Mouse (Mus musculus) ES-E14 (cell line): ENCODE data around the gene Fam189a1. TPM values are rescaled to one million over a fixed set of nuclear protein-coding genes. Genes with fewer than 3 reads are reported as not detected.

Experiments used
- DNase-seq: peaks from one replicate; pipeline ENCODE4 v3.0.0-alpha.2; 2013; ENCODE audit warnings: low read depth, low spot score
- H3K27ac ChIP-seq: 2 replicates; pipeline ENCODE4 v1.5.1; 2012; ENCODE audit warnings: low read depth, mild to moderate bottlenecking, low read length, moderate library complexity, mixed read lengths; ENCODE audit not compliant: poor library complexity, insufficient read depth, severe bottlenecking
- H3K36me3 ChIP-seq: 2 replicates; pipeline ENCODE4 v1.6.1; 2012; ENCODE audit warnings: mild to moderate bottlenecking, low read length, moderate library complexity, mixed read lengths; ENCODE audit not compliant: control insufficient read depth, poor library complexity, insufficient read depth, severe bottlenecking
- H3K4me1 ChIP-seq, 2 experiments: fragments of 150-350 bp in 1 of 2; sonication (generic) in 1 of 2; 2 replicates each; pipeline ENCODE4 v1.6.1; 2012; ENCODE audit warnings: low read length in 2 of 2, mild to moderate bottlenecking in 1 of 2, mixed read lengths in 1 of 2; ENCODE audit not compliant: control insufficient read depth in 2 of 2, insufficient read depth in 2 of 2, poor library complexity in 1 of 2
- H3K4me3 ChIP-seq, 2 experiments: fragments of 150-350 bp in 1 of 2; sonication (generic) in 1 of 2; 2 replicates each; pipeline ENCODE4 v1.5.1; 2012; ENCODE audit warnings: low read length in 2 of 2, low read depth in 1 of 2, mild to moderate bottlenecking in 1 of 2, mixed read lengths in 1 of 2; ENCODE audit not compliant: insufficient read depth in 1 of 2, poor library complexity in 1 of 2, severe bottlenecking in 1 of 2
- H3K9ac ChIP-seq: 2 replicates; pipeline ENCODE4 v1.6.1; 2012; ENCODE audit warnings: low read depth, mild to moderate bottlenecking, low read length, mixed read lengths; ENCODE audit not compliant: poor library complexity, insufficient read depth, severe bottlenecking
- H3K9me3 ChIP-seq: fragments of 150-350 bp; sonication (generic); 2 replicates; pipeline ENCODE4 v1.6.1; 2012; ENCODE audit warnings: low read depth, mild to moderate bottlenecking, low read length; ENCODE audit not compliant: control insufficient read depth, insufficient read depth
- CHD2 ChIP-seq: IDR thresholded peaks from 2 replicates; pipeline ENCODE4 v1.6.1; 2014; ENCODE audit warnings: mild to moderate bottlenecking, low read depth, low read length, inconsistent platforms
- HCFC1 ChIP-seq: IDR thresholded peaks from 2 replicates; pipeline ENCODE4 v1.6.1; 2012; ENCODE audit warnings: low read length, inconsistent platforms, borderline replicate concordance; ENCODE audit not compliant: insufficient read depth
- MAFK ChIP-seq: IDR thresholded peaks from 2 replicates; pipeline ENCODE4 v1.6.1; 2014; ENCODE audit warnings: mild to moderate bottlenecking, low read depth, low read length, inconsistent platforms; ENCODE audit not compliant: insufficient read depth
- ZC3H11A ChIP-seq: IDR thresholded peaks from 2 replicates; pipeline ENCODE4 v1.6.1; 2012; ENCODE audit warnings: low read depth, mild to moderate bottlenecking, inconsistent platforms, low read length, borderline replicate concordance
- ZNF384 ChIP-seq: IDR thresholded peaks from 2 replicates; pipeline ENCODE4 v1.6.1; 2012; ENCODE audit warnings: low read depth, low read length, inconsistent platforms
- in situ Hi-C, 2 experiments: fragments of 600-800 bp; cut with MboI; formaldehyde crosslinking; loops; one replicate each; pipeline ENCODE4 v1.15.1; 2025; ENCODE audit warnings: low sequenced_read_pairs in 2 of 2, inconsistent platforms in 1 of 2; ENCODE audit not compliant: unreplicated experiment in 2 of 2
- total RNA-seq: library from RNA; depleted of rRNA; stranded (reverse); fragments of 300-350 nt; gene quantifications from 2 replicates; pipeline ENCODE4 v1.2.3, GENCODE M21; 2012

Fam189a1 gene
- total RNA-seq, 1 experiment, result 0.67 TPM

DNA sequence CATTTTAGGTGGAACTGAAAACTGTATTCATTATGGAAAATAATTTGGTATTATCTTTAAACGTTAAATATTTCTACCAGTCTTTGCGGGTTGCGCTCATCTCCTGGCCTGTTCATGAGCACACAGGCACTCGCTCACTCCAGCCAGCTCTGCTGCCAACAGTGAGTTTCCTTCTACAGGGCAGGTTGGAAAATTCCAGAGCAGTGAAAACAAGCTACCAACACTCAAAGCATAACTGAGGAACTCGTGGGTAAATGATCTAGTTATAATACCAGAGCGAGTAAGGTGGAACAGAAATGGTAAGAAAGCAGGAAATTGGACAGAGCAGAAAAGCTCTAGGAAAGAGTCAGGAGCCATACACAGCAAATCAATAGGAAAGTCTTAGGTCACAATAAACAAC lies 360.8 kb downstream of the Fam189a1 start:
- in situ Hi-C loops, result no loop called here
- Histone ChIP-seq H3K36me3 (no peaks in the 10 kb centered on the region), H3K9me3 (no peaks in the 10 kb centered on the region), H3K4me3 (no peak overlapping the region), H3K4me1 (peaks cover 2 to 3% of the 10 kb centered on the region in 2 experiments; a peak in 1 of 4 replicates), H3K9ac (no peak overlapping the region), H3K27ac (no peak overlapping the region)
- TF ChIP-seq CHD2 (no peak), HCFC1 (no peak), MAFK (no peak), ZNF384 (no peak), ZC3H11A (no peak)
- no peak for DNase-seq

DNA sequence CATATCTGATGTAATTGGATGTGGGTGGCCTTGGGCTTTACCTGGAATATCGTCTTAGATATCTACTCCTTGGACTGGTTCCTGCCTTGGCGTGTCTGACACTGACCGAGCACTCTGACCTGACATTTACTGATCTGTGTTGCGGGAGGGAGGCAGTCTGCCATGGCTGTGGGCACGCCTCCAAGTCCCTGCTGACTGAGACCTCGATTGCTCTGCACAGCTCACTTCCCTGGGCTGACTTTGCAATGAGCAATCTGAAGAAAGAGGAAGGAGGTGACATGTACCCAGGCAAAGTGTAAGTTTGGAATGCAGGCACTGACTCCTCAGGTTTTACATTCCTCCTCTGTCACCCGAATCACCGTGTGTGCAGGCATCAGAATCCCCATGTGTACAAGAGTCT lies 364.3 kb downstream of the Fam189a1 start:
- in situ Hi-C loops, result no loop called here
- Histone ChIP-seq H3K9me3 (no peaks in the 10 kb centered on the region), H3K9ac (no peak overlapping the region), H3K4me3 (no peak overlapping the region), H3K36me3 (no peaks in the 10 kb centered on the region), H3K4me1 (peaks cover 2 to 3% of the 10 kb centered on the region in 2 experiments; a peak in 1 of 4 replicates), H3K27ac (no peak overlapping the region)
- TF ChIP-seq HCFC1 (no peak), MAFK (no peak), ZC3H11A (no peak), ZNF384 (no peak)
- no peak for DNase-seq

GRCm38 (mm10) chr7:64791145-64791544 lies 365.2 kb downstream of the Fam189a1 start:
- Histone ChIP-seq H3K9ac (no peak overlapping the region), H3K27ac (no peak overlapping the region), H3K4me1 (peaks cover 2 to 3% of the 10 kb centered on the region in 2 experiments; a peak in 1 of 4 replicates), H3K36me3 (no peaks in the 10 kb centered on the region), H3K4me3 (no peak overlapping the region), H3K9me3 (no peaks in the 10 kb centered on the region)
- in situ Hi-C loops, result no loop called here
- DNase-seq, result no peak
- TF ChIP-seq CHD2 (no peak), MAFK (no peak), HCFC1 (no peak), ZC3H11A (no peak), ZNF384 (no peak)

DNA sequence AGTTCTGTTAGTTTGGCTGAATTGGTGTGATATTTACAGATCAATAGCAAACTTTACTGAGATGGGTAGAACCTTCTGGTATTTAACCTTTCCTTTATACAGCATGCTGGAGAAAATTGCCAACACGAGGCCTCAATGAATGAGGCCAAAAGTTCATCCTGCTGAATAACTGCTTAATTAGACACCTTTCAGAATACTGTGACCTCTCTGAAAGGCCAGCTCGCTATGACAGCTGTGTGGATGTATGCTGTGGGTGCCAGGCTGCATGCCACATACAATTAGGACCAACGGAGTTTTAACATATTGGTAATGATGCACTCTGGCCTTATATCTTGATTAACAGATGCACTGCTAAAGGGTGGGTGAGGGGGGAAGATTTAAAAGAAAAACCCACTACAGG lies 371.3 kb downstream of the Fam189a1 start:
- TF ChIP-seq CHD2, result no peak
- TF ChIP-seq MAFK, result no peak
- no peak for TF ChIP-seq ZNF384
- no peak for TF ChIP-seq HCFC1
- TF ChIP-seq ZC3H11A, result no peak
- Histone ChIP-seq H3K9ac (no peak overlapping the region), H3K4me3 (no peak overlapping the region), H3K36me3 (no peaks in the 10 kb centered on the region), H3K27ac (no peak overlapping the region), H3K9me3 (no peaks in the 10 kb centered on the region), H3K4me1 (no peaks in the 10 kb centered on the region)
- no peak for DNase-seq
- in situ Hi-C loops, result no loop called here

DNA sequence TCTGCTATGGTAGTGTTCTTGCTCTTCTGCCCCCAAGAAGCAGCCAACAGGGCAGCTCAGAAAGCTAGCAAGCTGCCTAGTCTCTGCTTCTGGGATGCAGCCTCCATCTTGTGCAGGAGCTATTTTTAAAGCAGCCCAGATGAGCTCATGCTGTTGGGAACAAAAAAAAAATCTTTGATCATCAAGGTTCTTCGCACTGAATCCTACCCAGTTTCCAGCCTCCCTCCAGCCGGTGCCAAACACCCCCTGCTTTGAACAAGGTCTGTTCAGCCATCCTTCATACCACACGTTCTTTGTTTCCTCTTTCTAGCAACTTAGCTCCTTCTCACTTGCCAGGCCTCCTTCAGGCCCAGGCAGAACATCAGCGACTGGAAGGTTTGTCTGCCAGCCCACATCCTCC lies 376.9 kb downstream of the Fam189a1 start:
- H3K9me3 ChIP-seq, result no peaks in the 10 kb centered on the region
- no peak overlapping the region for H3K27ac ChIP-seq
- H3K4me3 ChIP-seq, result no peak overlapping the region
- in situ Hi-C loops, result no loop called here
- no peaks in the 10 kb centered on the region for H3K4me1 ChIP-seq
- DNase-seq, result no peak
- H3K36me3 ChIP-seq, result no peaks in the 10 kb centered on the region
- TF ChIP-seq HCFC1, result no peak
- TF ChIP-seq CHD2, result no peak
- no peak for TF ChIP-seq MAFK
- no peak for TF ChIP-seq ZC3H11A
- TF ChIP-seq ZNF384, result no peak
- no peak overlapping the region for H3K9ac ChIP-seq
